Mouse (Mus musculus) midbrain, embryonic 15.5 days (tissue): ENCODE data around the gene 4930415L06Rik. TPM values are rescaled to one million over a fixed set of nuclear protein-coding genes. Genes with fewer than 3 reads are reported as not detected.

Experiments
- ATAC-seq: fragments of 200-750 bp; cut with Nextera tagmentation; replicated peaks from 2 replicates; pipeline ENCODE4 v1.8.0; 2017; ENCODE audit warnings: moderate TSS enrichment
- H3K27ac ChIP-seq: fragments of 300-500 bp; sonication (generic); 2 replicates; pipeline ENCODE4 v1.5.1; 2015; ENCODE audit warnings: mild to moderate bottlenecking, inconsistent platforms
- H3K27me3 ChIP-seq: fragments of 300-500 bp; sonication (generic); replicated peaks from 2 replicates; pipeline ENCODE4 v1.6.1; 2015; ENCODE audit warnings: inconsistent platforms
- H3K36me3 ChIP-seq: fragments of 300-500 bp; sonication (generic); replicated peaks from 2 replicates; pipeline ENCODE4 v1.6.1; 2015; ENCODE audit warnings: inconsistent platforms
- H3K4me1 ChIP-seq: fragments of 300-500 bp; sonication (generic); 2 replicates; pipeline ENCODE4 v1.6.1; 2015; ENCODE audit warnings: inconsistent platforms
- H3K4me2 ChIP-seq: fragments of 300-500 bp; sonication (generic); 2 replicates; pipeline ENCODE4 v1.6.1; 2015; ENCODE audit warnings: inconsistent platforms, mild to moderate bottlenecking, moderate library complexity
- H3K4me3 ChIP-seq: fragments of 300-500 bp; sonication (generic); 2 replicates; pipeline ENCODE4 v1.5.1; 2015; ENCODE audit warnings: mild to moderate bottlenecking, inconsistent platforms
- H3K9ac ChIP-seq: fragments of 300-500 bp; sonication (generic); 2 replicates; pipeline ENCODE4 v1.6.1; 2015; ENCODE audit warnings: mild to moderate bottlenecking, inconsistent platforms
- H3K9me3 ChIP-seq: fragments of 300-500 bp; sonication (generic); 2 replicates; pipeline ENCODE4 v1.6.1; 2016; ENCODE audit warnings: inconsistent platforms
- WGBS: fragments of 180-500 bp; shearing (Covaris S2); methylation state at CpG from one replicate; pipeline ENCODE4 v1.1.7; 2015; ENCODE audit warnings: mixed read lengths; 5-methylcytosine and 5-hydroxymethylcytosine counted together
- polyA plus RNA-seq: library from polyadenylated mRNA; unstranded; fragments of >200 nt; fragmentation: Nextera tagmentation; extraction: Ambion mirVana; gene quantifications from 2 replicates; pipeline ENCODE4 v1.2.1, GENCODE M21; 2015

Gene 4930415L06Rik
- polyA plus RNA-seq, result not detected in 2 replicates

DNA sequence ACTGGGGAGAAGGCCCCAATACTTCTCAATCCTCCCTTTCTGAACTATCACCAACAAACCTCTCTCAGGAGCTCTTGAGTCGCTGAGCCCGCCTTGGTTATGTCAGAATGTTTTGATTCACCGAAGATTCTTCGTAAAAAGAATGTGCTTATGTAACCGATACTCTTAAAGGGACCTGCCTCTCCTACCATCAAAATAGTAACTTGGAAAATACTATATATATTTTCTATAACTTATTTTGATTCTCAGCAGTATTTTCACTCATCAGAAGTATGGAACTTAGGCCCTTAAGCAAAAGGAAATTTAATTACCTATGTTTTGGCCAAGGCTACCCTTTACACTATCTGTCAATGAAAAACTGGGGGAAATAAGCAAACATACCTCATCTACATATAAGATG, at the start of gene 4930415L06Rik:
Gene 4930415L06Rik, minus strand, starts transcription at position 101 of the 400 bp plus-strand sequence.
- H3K36me3 ChIP-seq, result no peaks in the 10 kb centered on the region
- WGBS, result 95% methylated on average over 5 of the region's 5 CpGs
- H3K4me3 ChIP-seq, result no peak within 1 kb of the TSS
- no peak within 1 kb of the TSS for H3K4me2 ChIP-seq
- no peak within 1 kb of the TSS for H3K27ac ChIP-seq
- ATAC-seq, result no peak
- no peaks in the 10 kb centered on the region for H3K9me3 ChIP-seq
- H3K27me3 ChIP-seq, result no peaks in the 10 kb centered on the region
- H3K9ac ChIP-seq, result no peak within 1 kb of the TSS
- H3K4me1 ChIP-seq, result no peaks in the 10 kb centered on the region

DNA sequence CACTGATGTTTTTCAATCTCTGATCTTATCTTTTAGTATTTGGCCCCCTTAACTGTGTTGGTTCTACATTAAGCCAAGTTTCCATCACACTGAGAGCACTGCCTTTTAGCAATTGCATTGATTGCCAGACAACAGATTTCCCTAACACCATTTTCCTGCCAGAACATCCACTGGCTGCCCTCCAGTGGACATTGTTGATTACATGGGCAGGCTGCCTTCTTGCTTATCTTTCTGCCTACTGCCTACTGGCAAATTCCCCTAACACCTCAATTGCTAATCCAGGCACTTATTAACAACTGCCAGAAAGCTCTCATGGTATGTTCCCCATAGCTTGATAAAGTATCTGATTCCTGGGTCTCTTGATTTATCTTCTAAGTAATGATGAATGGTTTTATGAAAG, 46.0 kb upstream of the 4930415L06Rik start:
- Histone ChIP-seq H3K9me3 (no peaks in the 10 kb centered on the region), H3K36me3 (no peaks in the 10 kb centered on the region), H3K27ac (no peak overlapping the region), H3K27me3 (no peaks in the 10 kb centered on the region), H3K9ac (no peak overlapping the region), H3K4me1 (no peaks in the 10 kb centered on the region), H3K4me3 (no peak overlapping the region), H3K4me2 (no peak overlapping the region)
- no peak for ATAC-seq

- no peak for ATAC-seq
- Histone ChIP-seq H3K27ac (no peak overlapping the region), H3K36me3 (no peaks in the 10 kb centered on the region), H3K9me3 (no peaks in the 10 kb centered on the region), H3K27me3 (no peaks in the 10 kb centered on the region), H3K4me1 (no peaks in the 10 kb centered on the region), H3K9ac (no peak overlapping the region), H3K4me3 (no peak overlapping the region), H3K4me2 (no peak overlapping the region)
- 89% methylated on average over 1 of the region's 1 CpGs for WGBS
Measured at GRCm38 (mm10) chrX:89904871-89905270, 27.8 kb downstream of the 4930415L06Rik start.

Other genes starting within 250 kb of the 4930415L06Rik start
- not detected in 2 replicates for gene 4932429P05Rik, start 180.6 kb downstream of the 4930415L06Rik start, polyA plus RNA-seq